Mouse (Mus musculus): ENCODE measurements around the gene Zfp661. TPM values are rescaled to one million over a fixed set of nuclear protein-coding genes. Genes with fewer than 3 reads are reported as not detected.
A peak's percentile ranks its signal among the peaks of the same experiment; 100 is the strongest.
"Not testable (repeated sequence)": the region's sequence is repeated elsewhere in the genome, so short reads cannot be mapped to it uniquely, and the experiment has no call there.

The Zfp661 gene
- polyA plus RNA-seq, 1 experiment from 2014 or later, result 0.74 TPM

- H3K27ac ChIP-seq (replicated peaks), result no peak overlapping the region
- no peaks in the 10 kb centered on the region for H3K9me3 ChIP-seq (replicated peaks)
- no peak overlapping the region for H3K4me3 ChIP-seq (replicated peaks)
- no peak overlapping the region for H3K4me2 ChIP-seq
- peaks cover 9% of the 10 kb centered on the region; the same call in 1 of the 2 replicates for H3K27me3 ChIP-seq
- H3K9ac ChIP-seq, result no peak overlapping the region
- no peaks in the 10 kb centered on the region for H3K4me1 ChIP-seq (replicated peaks)
- no peak for ATAC-seq (ENCODE audit: insufficient read depth)
- peaks cover 15% of the 10 kb centered on the region for H3K36me3 ChIP-seq (replicated peaks)
- WGBS (ENCODE audit: insufficient replicate concordance), result 36% methylated on average over 5 of the region's 5 CpGs
These were observed 22.1 kb upstream of the Zfp661 start for GRCm38 (mm10) chr2:127608986-127609385.

- Histone ChIP-seq H3K36me3 (replicated peaks) (peaks cover 19% of the 10 kb centered on the region), H3K27ac (replicated peaks) (no peak overlapping the region), H3K9ac (no peak overlapping the region), H3K9me3 (replicated peaks) (no peaks in the 10 kb centered on the region), H3K4me1 (replicated peaks) (no peaks in the 10 kb centered on the region), H3K4me2 (no peak overlapping the region), H3K4me3 (replicated peaks) (no peak overlapping the region), H3K27me3 (peaks cover 9% of the 10 kb centered on the region; the same call in 1 of the 2 replicates)
- WGBS (ENCODE audit: insufficient replicate concordance), result 43% methylated on average over 3 of the region's 3 CpGs
- ATAC-seq (ENCODE audit: insufficient read depth), result no peak
These were observed 21.3 kb upstream of the Zfp661 start for GRCm38 (mm10) chr2:127608234-127608633.

- H3K9ac ChIP-seq, result no peak overlapping the region
- no peaks in the 10 kb centered on the region for H3K9me3 ChIP-seq (replicated peaks)
- no peaks in the 10 kb centered on the region for H3K4me1 ChIP-seq (replicated peaks)
- ATAC-seq (ENCODE audit: insufficient read depth), result no peak
- H3K4me2 ChIP-seq, result no peak overlapping the region
- 80% methylated on average over 3 of the region's 3 CpGs for WGBS (ENCODE audit: insufficient replicate concordance)
- peaks cover 48% of the 10 kb centered on the region for H3K36me3 ChIP-seq (replicated peaks)
- no peak overlapping the region for H3K27ac ChIP-seq (replicated peaks)
- H3K27me3 ChIP-seq, result peaks cover 6% of the 10 kb centered on the region; the same call in 1 of the 2 replicates
- H3K4me3 ChIP-seq (replicated peaks), result no peak overlapping the region
These were observed 18.3 kb upstream of the Zfp661 start for GRCm38 (mm10) chr2:127605203-127605602.

- WGBS (ENCODE audit: insufficient replicate concordance), result 68% methylated on average over 6 of the region's 8 CpGs
- 0 out of 2 replicates have a peak, but pooled peaks have one; percentile 12 for ATAC-seq (ENCODE audit: insufficient read depth)
These were observed 16.5 kb upstream of the Zfp661 start for GRCm38 (mm10) chr2:127603383-127603782.

GRCm38 (mm10) chr2:127590840-127591239, 3.9 kb upstream of the Zfp661 start:
- Histone ChIP-seq H3K36me3 (replicated peaks) (peaks cover 45% of the 10 kb centered on the region), H3K9me3 (replicated peaks) (no peaks in the 10 kb centered on the region), H3K9ac (no peak overlapping the region), H3K4me1 (replicated peaks) (peaks cover 28% of the 10 kb centered on the region), H3K27ac (replicated peaks) (no peak overlapping the region), H3K27me3 (no peaks in the 10 kb centered on the region), H3K4me3 (replicated peaks) (no peak overlapping the region), H3K4me2 (no peak overlapping the region)
- no peak for ATAC-seq (ENCODE audit: insufficient read depth)
- 55% methylated on average over 4 of the region's 4 CpGs for WGBS (ENCODE audit: insufficient replicate concordance)

More at GRCm38 (mm10) chr2:127603383-127603782, 16.5 kb upstream of the Zfp661 start:
- H3K4me3 ChIP-seq (replicated peaks); H3K27me3 ChIP-seq; H3K27ac ChIP-seq (replicated peaks); H3K9me3 ChIP-seq (replicated peaks); H3K4me1 ChIP-seq (replicated peaks); H3K9ac ChIP-seq; H3K4me2 ChIP-seq: not testable (repeated sequence)
- peaks cover 64% of the 10 kb centered on the region for H3K36me3 ChIP-seq (replicated peaks)

GRCm38 (mm10) chr2:127590204-127590603, 3.3 kb upstream of the Zfp661 start:
- no peak overlapping the region; the same call in 1 of the 2 replicates for H3K4me2 ChIP-seq
- no peaks in the 10 kb centered on the region for H3K9me3 ChIP-seq (replicated peaks)
- no peak overlapping the region for H3K27ac ChIP-seq (replicated peaks)
- ATAC-seq (ENCODE audit: insufficient read depth), result no peak
- no peak overlapping the region for H3K4me3 ChIP-seq (replicated peaks)
- H3K27me3 ChIP-seq, result peaks cover 3% of the 10 kb centered on the region; the same call in 1 of the 2 replicates
- H3K36me3 ChIP-seq (replicated peaks), result peaks cover 38% of the 10 kb centered on the region
- H3K9ac ChIP-seq, result no peak overlapping the region
- WGBS (ENCODE audit: insufficient replicate concordance), result 69% methylated on average over 15 of the region's 15 CpGs
- peaks cover 28% of the 10 kb centered on the region for H3K4me1 ChIP-seq (replicated peaks)

GRCm38 (mm10) chr2:127588897-127589296, 2.0 kb upstream of the Zfp661 start:
- H3K9ac ChIP-seq, result no peak overlapping the region

GRCm38 (mm10) chr2:127587514-127587844, 585 bp upstream of the Zfp661 start:
- Histone ChIP-seq H3K4me3 (replicated peaks) (peak overlapping the region; percentile 78), H3K27ac (replicated peaks) (peak overlapping the region; percentile 83), H3K9me3 (replicated peaks) (no peaks in the 10 kb centered on the region), H3K36me3 (replicated peaks) (peaks cover 16% of the 10 kb centered on the region), H3K9ac (peak overlapping the region; percentile 66), H3K27me3 (peaks cover 3% of the 10 kb centered on the region; the same call in 1 of the 2 replicates), H3K4me2 (peak overlapping the region; percentile 79), H3K4me1 (replicated peaks) (peaks cover 41% of the 10 kb centered on the region)
- ATAC-seq (ENCODE audit: insufficient read depth), result peak; percentile 40
- WGBS (ENCODE audit: insufficient replicate concordance), result under 1% methylated on average over 22 of the region's 22 CpGs

More at GRCm38 (mm10) chr2:127588897-127589296, 2.0 kb upstream of the Zfp661 start:
- peaks cover 3% of the 10 kb centered on the region; the same call in 1 of the 2 replicates for H3K27me3 ChIP-seq
- ATAC-seq (ENCODE audit: insufficient read depth), result no peak
- 0 out of 2 replicates have a peak overlapping the region, but pooled peaks have one; percentile 78 for H3K4me3 ChIP-seq (replicated peaks)
- peaks cover 26% of the 10 kb centered on the region for H3K36me3 ChIP-seq (replicated peaks)
- H3K4me1 ChIP-seq (replicated peaks), result peaks cover 37% of the 10 kb centered on the region
- H3K4me2 ChIP-seq, result peak overlapping the region; percentile 79
- 71% methylated on average over 9 of the region's 9 CpGs for WGBS (ENCODE audit: insufficient replicate concordance)
- no peak overlapping the region for H3K27ac ChIP-seq (replicated peaks)
- no peaks in the 10 kb centered on the region for H3K9me3 ChIP-seq (replicated peaks)

GRCm38 (mm10) chr2:127584436-127584858, 2.4 kb downstream of the Zfp661 start:
- peak; percentile 66 for ATAC-seq (ENCODE audit: insufficient read depth)
- H3K27ac ChIP-seq (replicated peaks), result no peak overlapping the region
- WGBS (ENCODE audit: insufficient replicate concordance), result under 1% methylated on average over 24 of the region's 24 CpGs

GRCm38 (mm10) chr2:127573322-127573721, 13.6 kb downstream of the Zfp661 start:
- H3K9me3 ChIP-seq (replicated peaks), result no peaks in the 10 kb centered on the region
- H3K9ac ChIP-seq, result no peak overlapping the region
- 46% methylated on average over 1 of the region's 1 CpGs for WGBS (ENCODE audit: insufficient replicate concordance)
- no peak overlapping the region for H3K27ac ChIP-seq (replicated peaks)
- no peaks in the 10 kb centered on the region for H3K4me1 ChIP-seq (replicated peaks)
- H3K4me3 ChIP-seq (replicated peaks), result no peak overlapping the region
- ATAC-seq (ENCODE audit: insufficient read depth), result no peak
- peaks cover 7% of the 10 kb centered on the region; the same call in 1 of the 2 replicates for H3K27me3 ChIP-seq
- peaks cover 11% of the 10 kb centered on the region; the same call in 1 of the 2 replicates for H3K36me3 ChIP-seq (replicated peaks)
- H3K4me2 ChIP-seq, result no peak overlapping the region

More at GRCm38 (mm10) chr2:127584436-127584858, 2.4 kb downstream of the Zfp661 start:
- Histone ChIP-seq H3K9me3 (replicated peaks) (no peaks in the 10 kb centered on the region), H3K4me1 (replicated peaks) (peaks cover 40% of the 10 kb centered on the region), H3K9ac (peak overlapping the region; percentile 46), H3K27me3 (peaks cover 3% of the 10 kb centered on the region; the same call in 1 of the 2 replicates), H3K4me2 (peak overlapping the region; percentile 81), H3K4me3 (replicated peaks) (peak overlapping the region; percentile 65), H3K36me3 (replicated peaks) (no peaks in the 10 kb centered on the region)

GRCm38 (mm10) chr2:127559070-127559966, 27.6 kb downstream of the Zfp661 start:
- H3K4me3 ChIP-seq (replicated peaks), result no peak overlapping the region
- no peak overlapping the region for H3K9ac ChIP-seq
- H3K27ac ChIP-seq (replicated peaks), result no peak overlapping the region
- no peaks in the 10 kb centered on the region for H3K4me1 ChIP-seq (replicated peaks)
- H3K27me3 ChIP-seq, result peaks cover 19% of the 10 kb centered on the region
- WGBS (ENCODE audit: insufficient replicate concordance), result 12% methylated on average over 18 of the region's 18 CpGs
- ATAC-seq (ENCODE audit: insufficient read depth), result 0 out of 2 replicates have a peak, but pooled peaks have one; percentile 42
- peak overlapping the region; percentile 23; the same call in 1 of the 2 replicates for H3K4me2 ChIP-seq
- H3K36me3 ChIP-seq (replicated peaks), result no peaks in the 10 kb centered on the region
- H3K9me3 ChIP-seq (replicated peaks), result no peaks in the 10 kb centered on the region
